Mouse (Mus musculus) heart, embryonic 12.5 days (tissue): ENCODE results near the gene Afmid. TPM values are rescaled to one million over a fixed set of nuclear protein-coding genes. Genes with fewer than 3 reads are reported as not detected.

Experiments
- ATAC-seq: fragments of 200-750 bp; cut with Nextera tagmentation; 2 replicates; pipeline ENCODE4 v1.8.0; 2017; ENCODE audit warnings: moderate TSS enrichment, moderate library complexity; ENCODE audit not compliant: insufficient number of reproducible peaks, low FRiP score
- H3K27ac ChIP-seq: fragments of 300-500 bp; sonication (generic); 2 replicates; pipeline ENCODE4 v1.5.1; 2016; ENCODE audit warnings: mild to moderate bottlenecking, moderate library complexity; ENCODE audit not compliant: poor library complexity, severe bottlenecking
- H3K27me3 ChIP-seq: fragments of 300-500 bp; sonication (generic); replicated peaks from 2 replicates; pipeline ENCODE4 v1.6.1; 2016; ENCODE audit warnings: mild to moderate bottlenecking, moderate library complexity
- H3K36me3 ChIP-seq: fragments of 300-500 bp; sonication (generic); 2 replicates; pipeline ENCODE4 v1.6.1; 2016; ENCODE audit warnings: mild to moderate bottlenecking, moderate library complexity
- H3K4me1 ChIP-seq: fragments of 300-500 bp; sonication (generic); replicated peaks from 2 replicates; pipeline ENCODE4 v1.6.1; 2016; ENCODE audit warnings: mild to moderate bottlenecking
- H3K4me2 ChIP-seq: fragments of 300-500 bp; sonication (generic); 2 replicates; pipeline ENCODE4 v1.6.1; 2016; ENCODE audit warnings: mild to moderate bottlenecking, moderate library complexity
- H3K4me3 ChIP-seq: fragments of 300-500 bp; sonication (generic); 2 replicates; pipeline ENCODE4 v1.5.1; 2016; ENCODE audit warnings: mild to moderate bottlenecking
- H3K9ac ChIP-seq: fragments of 300-500 bp; sonication (generic); 2 replicates; pipeline ENCODE4 v1.6.1; 2016; ENCODE audit warnings: mild to moderate bottlenecking, moderate library complexity
- H3K9me3 ChIP-seq: fragments of 300-500 bp; sonication (generic); replicated peaks from 2 replicates; pipeline ENCODE4 v1.6.1; 2016; ENCODE audit warnings: mild to moderate bottlenecking, moderate library complexity
- WGBS: fragments of 180-500 bp; shearing (Covaris S2); methylation state at CpG from one replicate; pipeline ENCODE4 v1.1.7; 2016; 5-methylcytosine and 5-hydroxymethylcytosine counted together
- polyA plus RNA-seq: library from polyadenylated mRNA; unstranded; fragments of >200 nt; fragmentation: Nextera tagmentation; extraction: Ambion mirVana; gene quantifications from 2 replicates; pipeline ENCODE4 v1.2.1, GENCODE M21; 2016

The Afmid gene
- polyA plus RNA-seq, 1 experiment from 2014 or later = 13.5 TPM

DNA sequence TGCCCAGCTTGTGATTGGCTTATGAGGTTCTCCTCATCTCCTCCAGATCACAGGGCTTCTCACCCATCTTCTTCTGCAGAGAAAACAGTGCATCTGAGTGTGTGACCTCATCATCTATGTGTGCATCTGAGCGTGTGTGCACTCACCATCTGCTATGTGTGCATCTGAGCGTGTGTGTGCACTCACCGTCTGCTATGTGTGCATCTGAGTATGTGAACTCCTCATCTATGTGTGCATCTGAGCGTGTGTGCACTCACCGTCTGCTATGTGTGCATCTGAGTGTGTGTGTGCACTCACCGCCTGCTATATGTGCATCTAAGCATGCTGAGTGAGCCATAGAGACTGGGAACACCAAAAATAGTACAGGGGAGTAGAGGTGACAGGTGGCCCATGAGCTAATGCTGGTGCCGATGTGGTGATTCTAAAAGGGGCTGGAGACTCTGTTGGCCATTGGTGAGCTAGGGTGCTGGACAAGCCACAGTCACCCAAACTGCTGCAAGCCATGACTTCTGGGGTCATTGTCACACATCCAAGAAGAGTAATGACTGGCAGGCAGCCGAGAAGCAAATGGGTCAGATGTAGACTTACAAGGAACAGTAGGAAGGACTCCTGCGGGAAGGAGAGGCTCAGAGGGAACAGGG, 54.7 kb downstream of the Afmid start:
- no peak overlapping the region for H3K9ac ChIP-seq
- no peak overlapping the region for H3K4me3 ChIP-seq
- H3K27ac ChIP-seq = no peak overlapping the region
- WGBS = 79% methylated on average over 9 of the region's 9 CpGs
- ATAC-seq = no peak
- H3K36me3 ChIP-seq = no peaks in the 10 kb centered on the region
- no peaks in the 10 kb centered on the region for H3K27me3 ChIP-seq
- H3K4me1 ChIP-seq = peaks cover 66% of the 10 kb centered on the region
- H3K4me2 ChIP-seq = no peak overlapping the region
- H3K9me3 ChIP-seq = no peaks in the 10 kb centered on the region

- no peak for ATAC-seq
- 64% methylated on average over 6 of the region's 6 CpGs for WGBS
- Histone ChIP-seq H3K27ac (no peak overlapping the region), H3K4me1 (peaks cover 64% of the 10 kb centered on the region), H3K9me3 (no peaks in the 10 kb centered on the region), H3K4me3 (no peak overlapping the region), H3K27me3 (no peaks in the 10 kb centered on the region), H3K4me2 (no peak overlapping the region), H3K9ac (no peak overlapping the region), H3K36me3 (no peaks in the 10 kb centered on the region)
Measured at GRCm38 (mm10) chr11:117880977-117881358, 55.2 kb downstream of the Afmid start.

DNA sequence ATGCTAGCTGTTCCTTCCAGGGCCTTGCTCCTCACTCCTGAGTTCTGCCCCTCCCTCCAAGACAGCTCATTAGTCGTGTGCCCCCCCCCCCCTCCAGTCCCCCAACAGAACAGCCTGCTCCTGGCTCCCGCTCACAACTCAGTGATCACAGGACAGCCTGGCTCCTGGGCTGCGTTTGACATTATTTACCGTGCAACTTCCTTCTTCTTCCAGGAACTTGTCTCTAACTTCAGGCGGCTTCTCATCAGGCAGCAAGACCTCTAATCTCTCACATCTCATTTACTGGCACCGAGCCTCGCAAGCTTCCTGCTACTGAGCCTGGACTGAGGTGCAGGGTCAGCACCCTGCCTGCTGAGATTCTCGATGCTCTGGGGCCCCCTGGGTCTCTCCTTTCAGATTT, 56.1 kb downstream of the Afmid start:
- H3K9me3 ChIP-seq = no peaks in the 10 kb centered on the region
- ATAC-seq = no peak
- H3K27me3 ChIP-seq = no peaks in the 10 kb centered on the region
- H3K4me1 ChIP-seq = peaks cover 61% of the 10 kb centered on the region
- H3K9ac ChIP-seq = 0 out of 2 replicates have a peak overlapping the region, but pooled peaks have one; percentile 6
- 12% methylated on average over 8 of the region's 8 CpGs for WGBS
- no peak overlapping the region for H3K4me2 ChIP-seq
- no peak overlapping the region for H3K4me3 ChIP-seq
- H3K27ac ChIP-seq = peak overlapping the region; percentile 20; the same call in 1 of the 2 replicates
- H3K36me3 ChIP-seq = no peaks in the 10 kb centered on the region

DNA sequence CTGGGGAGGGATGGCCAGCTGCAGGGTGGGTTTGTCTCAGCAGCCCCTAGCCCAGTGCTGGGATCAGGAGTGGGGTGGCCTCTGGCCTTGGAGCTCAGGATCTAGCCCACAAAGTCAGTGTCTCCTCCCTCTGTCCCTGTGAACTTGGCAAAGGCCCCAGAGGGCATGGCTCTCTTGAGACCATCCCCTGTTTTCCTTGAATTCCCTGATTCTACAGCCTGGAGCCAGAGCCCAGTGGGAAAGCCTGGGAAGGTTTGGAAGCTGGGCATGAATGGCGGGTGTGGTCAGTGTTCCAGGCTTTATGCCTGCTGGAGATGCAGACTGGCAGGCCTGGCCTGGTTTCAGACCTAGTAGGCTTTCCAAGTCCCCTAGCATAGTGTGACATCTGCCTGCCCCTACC, 56.5 kb downstream of the Afmid start:
- H3K9ac ChIP-seq = 0 out of 2 replicates have a peak overlapping the region, but pooled peaks have one; percentile 6
- no peak overlapping the region for H3K4me3 ChIP-seq
- no peaks in the 10 kb centered on the region for H3K27me3 ChIP-seq
- peak overlapping the region; percentile 20; the same call in 1 of the 2 replicates for H3K27ac ChIP-seq
- 81% methylated on average over 1 of the region's 1 CpGs for WGBS
- no peak overlapping the region for H3K4me2 ChIP-seq
- ATAC-seq = no peak
- no peaks in the 10 kb centered on the region for H3K9me3 ChIP-seq
- H3K36me3 ChIP-seq = no peaks in the 10 kb centered on the region
- peaks cover 57% of the 10 kb centered on the region for H3K4me1 ChIP-seq

DNA sequence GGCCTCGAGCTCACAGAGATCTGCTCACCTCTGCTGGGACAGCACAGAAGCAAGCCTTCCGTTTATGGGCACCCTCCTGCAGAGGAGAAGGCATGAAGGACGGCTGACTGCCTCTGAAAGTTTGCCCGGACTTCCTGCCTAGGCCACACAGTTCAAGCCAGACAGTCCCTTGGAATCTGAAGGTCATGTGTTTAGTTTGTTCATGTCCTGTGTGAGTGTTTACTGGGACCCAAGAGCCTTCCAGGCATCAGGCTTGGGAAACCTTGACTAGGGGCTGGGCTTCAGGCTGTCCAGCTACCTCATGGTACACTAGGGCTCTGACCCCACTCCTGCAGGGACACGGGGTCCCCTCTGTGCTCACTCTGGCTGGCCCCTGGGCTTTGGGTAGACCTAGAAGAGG, 60.3 kb downstream of the Afmid start:
- Histone ChIP-seq H3K36me3 (no peaks in the 10 kb centered on the region), H3K4me2 (no peak overlapping the region), H3K27me3 (0 out of 2 replicates have a peak, but pooled peaks cover 11% of the 10 kb centered on the region), H3K4me1 (peaks cover 56% of the 10 kb centered on the region), H3K9ac (no peak overlapping the region), H3K9me3 (no peaks in the 10 kb centered on the region), H3K27ac (no peak overlapping the region), H3K4me3 (no peak overlapping the region)
- 47% methylated on average over 5 of the region's 5 CpGs for WGBS
- no peak for ATAC-seq

- peak overlapping the region; percentile 65 for H3K4me2 ChIP-seq
- H3K9me3 ChIP-seq = no peaks in the 10 kb centered on the region
- peak overlapping the region; percentile 55 for H3K9ac ChIP-seq
- no peak overlapping the region for H3K27ac ChIP-seq
- no peak for ATAC-seq
- H3K4me1 ChIP-seq = peaks cover 44% of the 10 kb centered on the region
- 25% methylated on average over 20 of the region's 20 CpGs for WGBS
- H3K4me3 ChIP-seq = peak overlapping the region; percentile 35
- 0 out of 2 replicates have a peak, but pooled peaks cover 16% of the 10 kb centered on the region for H3K27me3 ChIP-seq
- no peaks in the 10 kb centered on the region for H3K36me3 ChIP-seq
Measured at GRCm38 (mm10) chr11:117888168-117888852, 62.6 kb downstream of the Afmid start.

- 8% methylated on average over 30 of the region's 33 CpGs for WGBS
- Histone ChIP-seq H3K27me3 (0 out of 2 replicates have a peak, but pooled peaks cover 16% of the 10 kb centered on the region), H3K9me3 (no peaks in the 10 kb centered on the region), H3K27ac (no peak overlapping the region), H3K4me2 (peak overlapping the region; percentile 65), H3K36me3 (no peaks in the 10 kb centered on the region), H3K4me3 (peak overlapping the region; percentile 35), H3K4me1 (peaks cover 44% of the 10 kb centered on the region), H3K9ac (peak overlapping the region; percentile 55)
- ATAC-seq = no peak
Measured at GRCm38 (mm10) chr11:117888853-117889822, 63.4 kb downstream of the Afmid start.

Other genes starting within 250 kb of the Afmid start
- gene Tnrc6c, start 171.6 kb upstream of the Afmid start, polyA plus RNA-seq = 7.6 and 8.2 TPM in 2 replicates
- gene Tmc8, start 43.8 kb upstream of the Afmid start, polyA plus RNA-seq = 4.0 and 4.1 TPM in 2 replicates
- 23.8 and 26.5 TPM in 2 replicates for gene Tmc6, start 43.7 kb upstream of the Afmid start, polyA plus RNA-seq
- gene 6030468B19Rik, start 28.3 kb upstream of the Afmid start, polyA plus RNA-seq = 0.71 and 1.7 TPM in 2 replicates
- gene Gm20708, start 16.3 kb upstream of the Afmid start, polyA plus RNA-seq = 0.78 and 0.82 TPM in 2 replicates
- gene Syngr2, start 16.3 kb upstream of the Afmid start, polyA plus RNA-seq = 68.9 and 69.3 TPM in 2 replicates
- gene Tk1, start 168 bp downstream of the Afmid start, polyA plus RNA-seq = 101 and 105 TPM in 2 replicates
- 250 and 252 TPM in 2 replicates for gene Birc5, start 23.3 kb downstream of the Afmid start, polyA plus RNA-seq
- gene Tmem235, start 34.8 kb downstream of the Afmid start, polyA plus RNA-seq = not detected in 2 replicates
- gene Tha1, start 47.6 kb downstream of the Afmid start, polyA plus RNA-seq = 3.7 and 4.9 TPM in 2 replicates
- gene Socs3, start 144.1 kb downstream of the Afmid start, polyA plus RNA-seq = 7.1 and 8.0 TPM in 2 replicates
- 28.9 and 29.6 TPM in 2 replicates for gene Pgs1, start 160.4 kb downstream of the Afmid start, polyA plus RNA-seq